In genomic region chr9:82518993-82519392, GRCm38 (mm10) we compare ENCODE assay signal across 35 mouse cellular contexts.
"Had no signal": no experiment of that assay in that cellular context is flagged by ENCODE, and none has a peak within 500 bp of the region (broad histone marks: within the 10 kb centered on the region; RNA-seq: fewer than 3 reads in every experiment).

No protein-coding gene starts in this region.

- H3K4me2 ChIP-seq: heart, embryonic 11.5 days; heart, embryonic 12.5 days; heart, embryonic 13.5 days; heart, embryonic 15.5 days; hindbrain, embryonic 13.5 days; hindbrain, embryonic 14.5 days; hindbrain, embryonic 15.5 days; intestine, embryonic 15.5 days; kidney, embryonic 15.5 days had no signal

- H3K36me3 ChIP-seq: heart, embryonic 10.5 days; heart, embryonic 12.5 days; heart, embryonic 13.5 days; heart, embryonic 15.5 days; hindbrain, embryonic 10.5 days; hindbrain, embryonic 13.5 days; hindbrain, embryonic 15.5 days; intestine, embryonic 15.5 days; kidney, embryonic 15.5 days had no signal

- H3K9ac ChIP-seq: heart, embryonic 12.5 days; heart, embryonic 13.5 days; heart, embryonic 15.5 days; hindbrain, embryonic 13.5 days; hindbrain, embryonic 14.5 days; hindbrain, embryonic 15.5 days; intestine, embryonic 15.5 days; kidney, embryonic 15.5 days had no signal

- H3K4me1 ChIP-seq: heart, embryonic 10.5 days; heart, embryonic 12.5 days; heart, embryonic 13.5 days; heart, embryonic 15.5 days; hindbrain, embryonic 10.5 days; hindbrain, embryonic 13.5 days; hindbrain, embryonic 15.5 days; intestine, embryonic 15.5 days; kidney, embryonic 15.5 days had no signal

- H3K27me3 ChIP-seq: heart, embryonic 12.5 days; heart, embryonic 13.5 days; heart, embryonic 15.5 days; hindbrain, embryonic 13.5 days; hindbrain, embryonic 15.5 days; intestine, embryonic 15.5 days; kidney, embryonic 15.5 days had no signal

- ATAC-seq: hindbrain, embryonic 16.5 days; hindbrain, postnatal 0 days; inflammation-experienced regulatory T-cells, adult 6 months; intestine, embryonic 15.5 days; intestine, embryonic 16.5 days; intestine, postnatal 0 days had no signal

- H3K4me3 ChIP-seq: heart, adult 2 months; heart, embryonic 10.5 days; heart, embryonic 12.5 days; heart, embryonic 13.5 days; heart, embryonic 15.5 days; hindbrain, embryonic 10.5 days; hindbrain, embryonic 13.5 days; hindbrain, embryonic 15.5 days; intestine, embryonic 15.5 days; kidney, embryonic 15.5 days; layer of hippocampus, adult 2 months had no signal

- H3K27ac ChIP-seq: heart, adult 2 months; heart, embryonic 10.5 days; heart, embryonic 13.5 days; heart, embryonic 15.5 days; hindbrain, embryonic 10.5 days; hindbrain, embryonic 13.5 days; hindbrain, embryonic 14.5 days; hindbrain, embryonic 15.5 days; hindbrain, postnatal 0 days; intestine, embryonic 15.5 days; kidney, embryonic 15.5 days; kidney, postnatal 0 days; layer of hippocampus, adult 2 months had no signal

- H3K9me3 ChIP-seq: heart, embryonic 10.5 days; heart, embryonic 12.5 days; heart, embryonic 13.5 days; heart, embryonic 15.5 days; hindbrain, embryonic 10.5 days; hindbrain, embryonic 13.5 days; hindbrain, embryonic 15.5 days; intestine, embryonic 15.5 days; kidney, embryonic 15.5 days had no signal

- DNase-seq: heart, adult 2 months; heart, postnatal 10 days; heart, postnatal 14 days; heart, postnatal 36 days; heart, postnatal 4 days; kidney, adult 11 months; kidney, adult 18-20 months; kidney, adult 2 months; kidney, adult 8-10 months; kidney, adult 9 months; kidney, postnatal 10 days; kidney, postnatal 14 days; kidney, postnatal 25 days; kidney, postnatal 36 days; kidney, postnatal 4 days; layer of hippocampus, adult 9-11 months; layer of hippocampus, postnatal 36 days had no signal
